Mouse (Mus musculus): Measurements from ENCODE around the gene Polr3e.
"Not testable (repeated sequence)": the region's sequence is repeated elsewhere in the genome, so short reads cannot be mapped to it uniquely, and the experiment has no call there.

Gene Polr3e

DNA sequence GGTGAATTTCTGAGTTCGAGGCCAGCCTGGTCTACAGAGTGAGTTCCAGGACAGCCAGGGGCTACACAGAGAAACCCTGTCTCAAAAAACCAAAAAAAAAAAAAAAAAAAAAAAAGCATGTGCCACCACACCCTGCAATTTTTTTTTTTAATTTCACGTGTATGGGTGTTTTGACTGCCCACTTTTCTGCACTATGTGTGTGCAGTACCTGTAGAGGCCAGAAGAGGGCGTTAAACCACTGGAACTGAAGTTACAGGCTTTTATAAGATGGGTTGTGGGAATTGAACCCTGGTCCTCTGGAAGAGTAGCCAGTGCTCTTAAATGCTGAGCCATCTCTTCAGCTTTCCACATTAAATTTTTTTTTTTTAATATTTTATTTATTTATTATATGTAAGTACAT is 7.4 kb upstream of the Polr3e start:
- not testable (repeated sequence) for DNase-seq (ENCODE audit: low read depth, low spot score)

GRCm38 (mm10) chr7:120911268-120911667 is 6.3 kb upstream of the Polr3e start:
- not testable (repeated sequence) for DNase-seq (ENCODE audit: low read depth, low spot score)

DNA sequence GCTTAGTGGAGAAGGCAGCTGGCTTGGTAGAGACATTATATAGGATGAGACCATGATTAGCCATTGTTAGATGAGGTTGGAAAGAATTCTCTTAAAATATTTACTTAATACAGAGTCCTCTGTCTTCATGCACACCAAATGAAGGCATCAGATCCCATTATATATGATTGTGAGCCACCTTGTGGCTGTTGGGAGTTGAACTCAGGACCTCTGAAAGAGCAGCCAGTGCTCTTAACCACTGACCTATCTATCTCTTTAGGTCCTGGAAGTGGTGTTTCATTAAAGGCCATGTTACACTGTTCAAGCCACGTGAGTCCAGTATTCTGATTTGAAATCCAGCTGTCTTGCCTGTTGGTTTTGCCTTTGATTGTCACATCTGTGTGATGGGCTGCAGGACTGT is 4.2 kb upstream of the Polr3e start:
- DNase-seq (ENCODE audit: low read depth, low spot score), result no peak

DNA sequence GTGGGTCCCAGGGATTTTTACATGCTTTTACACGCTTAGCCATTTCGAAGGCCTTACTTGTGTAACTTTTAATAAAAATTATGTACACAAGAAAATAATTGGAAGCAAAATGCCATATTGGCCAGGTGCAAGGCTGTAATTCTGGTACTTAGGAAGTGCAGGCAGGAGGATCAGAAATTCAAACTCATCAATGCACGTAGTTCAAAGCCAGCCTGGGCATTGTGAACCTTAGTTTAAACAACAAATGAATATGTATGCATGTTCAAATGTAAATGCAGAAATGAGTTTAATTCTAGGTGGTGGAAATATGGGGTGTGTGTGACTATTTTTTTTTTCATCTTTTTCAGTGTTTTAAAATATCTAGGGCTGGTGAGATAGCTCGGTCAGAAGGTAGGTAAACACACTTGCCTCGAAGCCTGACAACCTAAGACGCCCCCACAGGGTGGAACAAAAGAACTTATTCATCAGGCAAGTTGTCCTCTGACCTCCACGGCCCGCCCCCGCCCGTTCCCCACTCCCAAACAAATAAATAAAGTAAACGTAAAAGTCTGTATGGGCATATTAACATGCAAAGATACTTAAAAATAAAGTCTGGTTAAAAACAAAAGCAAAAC is 1.2 kb upstream of the Polr3e start:
- DNase-seq (ENCODE audit: low read depth, low spot score), result no peak

- DNase-seq (ENCODE audit: low read depth, low spot score), result no peak
Observed at GRCm38 (mm10) chr7:120917279-120917591, 309 bp upstream of the Polr3e start.

- no peak for DNase-seq (ENCODE audit: low read depth, low spot score)
Observed at GRCm38 (mm10) chr7:120918526-120918962, 1.0 kb downstream of the Polr3e start.

GRCm38 (mm10) chr7:120933110-120933509 is 15.6 kb downstream of the Polr3e start:
- DNase-seq (ENCODE audit: low read depth, low spot score), result no peak

DNA sequence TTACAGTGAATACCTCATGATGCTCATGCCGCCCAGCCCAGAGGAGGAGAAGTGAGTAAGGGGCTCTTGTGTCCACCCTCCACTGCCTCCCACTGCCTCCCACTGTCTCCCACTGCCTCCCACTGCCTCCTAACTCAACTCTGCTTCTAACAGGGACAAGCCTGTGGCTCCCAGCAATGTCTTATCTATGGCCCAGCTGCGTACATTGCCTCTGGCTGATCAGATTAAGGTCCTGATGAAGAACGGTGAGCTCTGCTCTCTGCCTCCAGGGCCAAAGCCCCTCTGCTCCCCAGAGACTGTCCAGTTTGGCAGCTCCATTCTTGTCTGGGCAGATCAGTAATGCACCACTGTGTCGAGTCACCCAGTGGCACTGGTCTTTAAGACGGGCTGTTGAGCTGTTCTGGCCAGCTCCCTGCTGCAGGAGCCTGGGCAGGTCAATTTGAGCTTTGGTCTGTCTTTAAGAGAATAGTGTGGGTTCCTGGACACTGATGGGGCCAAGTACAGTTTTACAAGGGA is 16.2 kb downstream of the Polr3e start:
- no peak for DNase-seq (ENCODE audit: low read depth, low spot score)

GRCm38 (mm10) chr7:120934716-120935115 is 17.2 kb downstream of the Polr3e start:
- peak; percentile 39 for DNase-seq (ENCODE audit: low read depth, low spot score)

- DNase-seq (ENCODE audit: low read depth, low spot score), result no peak
Observed at GRCm38 (mm10) chr7:120936522-120936921, 19.0 kb downstream of the Polr3e start.

DNA sequence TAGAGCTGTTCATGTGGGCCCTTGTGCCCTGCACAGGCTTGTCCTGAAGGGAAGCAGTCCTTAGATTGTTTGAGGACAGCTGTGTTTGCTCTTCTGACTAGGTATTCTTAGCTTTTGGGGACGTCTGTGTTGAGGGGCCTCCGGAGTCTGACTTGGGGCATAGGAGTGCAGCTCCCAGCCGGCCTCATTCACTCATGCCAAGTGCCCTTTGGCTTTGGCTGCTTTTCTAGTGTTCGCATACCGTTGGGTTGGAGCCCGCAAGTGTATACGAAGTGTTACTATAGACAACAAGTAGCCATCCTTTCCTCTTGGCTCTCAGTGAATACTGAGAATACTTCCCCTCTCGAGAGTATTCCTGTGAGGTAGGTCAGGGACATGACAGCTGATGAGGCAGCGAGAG is 20.7 kb downstream of the Polr3e start:
- no peak for DNase-seq (ENCODE audit: low read depth, low spot score)

- no peak for DNase-seq (ENCODE audit: low read depth, low spot score)
Observed at GRCm38 (mm10) chr7:120940343-120940742, 22.8 kb downstream of the Polr3e start.

- no peak for DNase-seq (ENCODE audit: low read depth, low spot score)
Observed at GRCm38 (mm10) chr7:120941214-120941613, 23.7 kb downstream of the Polr3e start.

- no peak for DNase-seq (ENCODE audit: low read depth, low spot score)
Observed at GRCm38 (mm10) chr7:120942506-120942905, 25.0 kb downstream of the Polr3e start.

GRCm38 (mm10) chr7:120943936-120944509 is 26.5 kb downstream of the Polr3e start:
- no peak for DNase-seq (ENCODE audit: low read depth, low spot score)

- not testable (repeated sequence) for DNase-seq (ENCODE audit: low read depth, low spot score)
Observed at GRCm38 (mm10) chr7:120953591-120953990, 36.0 kb downstream of the Polr3e start.

- DNase-seq (ENCODE audit: low read depth, low spot score), result no peak
Observed at GRCm38 (mm10) chr7:120960116-120960515, 42.6 kb downstream of the Polr3e start.

- DNase-seq (ENCODE audit: low read depth, low spot score), result no peak
Observed at GRCm38 (mm10) chr7:120960601-120961000, 43.1 kb downstream of the Polr3e start.

GRCm38 (mm10) chr7:120961893-120962292 is 44.3 kb downstream of the Polr3e start:
- no peak for DNase-seq (ENCODE audit: low read depth, low spot score)

- no peak for DNase-seq (ENCODE audit: low read depth, low spot score)
Observed at GRCm38 (mm10) chr7:120963126-120963525, 45.6 kb downstream of the Polr3e start.

- no peak for DNase-seq (ENCODE audit: low read depth, low spot score)
Observed at GRCm38 (mm10) chr7:120969221-120969620, 51.7 kb downstream of the Polr3e start.

DNA sequence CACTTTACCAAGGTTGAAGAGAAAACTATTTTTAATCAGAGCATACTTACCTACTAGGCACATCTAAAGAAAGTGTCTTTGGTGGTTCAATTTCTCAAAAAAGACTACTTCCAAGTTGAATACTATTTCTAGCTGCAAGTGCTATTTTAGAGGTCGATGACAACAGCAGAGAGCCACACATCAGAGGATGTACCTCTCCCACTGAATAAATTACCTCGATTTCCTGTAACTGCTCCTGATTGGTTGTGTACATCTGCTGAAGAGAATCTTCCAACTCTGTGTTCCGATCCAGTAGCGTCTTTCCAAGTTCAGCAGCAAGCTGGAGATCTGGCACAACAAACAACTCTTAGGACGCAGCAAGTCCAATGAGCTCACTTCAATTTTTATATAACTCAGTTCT is 52.6 kb downstream of the Polr3e start:
- no peak for DNase-seq (ENCODE audit: low read depth, low spot score)

DNA sequence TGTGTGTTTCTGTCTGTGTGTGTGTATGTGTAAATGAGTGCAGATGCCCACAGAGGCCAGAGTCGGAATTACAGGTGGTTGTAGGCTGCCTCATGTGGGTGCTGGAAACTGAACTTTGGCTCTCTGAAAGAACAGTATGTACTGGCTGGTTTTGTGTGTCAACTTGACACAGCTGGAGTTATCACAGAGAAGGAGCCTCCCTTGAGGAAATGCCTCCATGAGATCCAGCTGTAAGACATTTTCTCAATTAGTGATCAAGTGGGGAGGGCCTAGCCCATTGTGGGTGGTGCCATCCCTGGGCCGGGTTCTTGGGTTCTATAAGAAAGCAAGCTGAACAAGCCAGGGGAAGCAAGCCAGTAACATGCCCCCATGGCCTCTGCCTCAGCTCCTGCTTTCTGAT is 54.9 kb downstream of the Polr3e start:
- DNase-seq (ENCODE audit: low read depth, low spot score), result not testable (repeated sequence)

DNA sequence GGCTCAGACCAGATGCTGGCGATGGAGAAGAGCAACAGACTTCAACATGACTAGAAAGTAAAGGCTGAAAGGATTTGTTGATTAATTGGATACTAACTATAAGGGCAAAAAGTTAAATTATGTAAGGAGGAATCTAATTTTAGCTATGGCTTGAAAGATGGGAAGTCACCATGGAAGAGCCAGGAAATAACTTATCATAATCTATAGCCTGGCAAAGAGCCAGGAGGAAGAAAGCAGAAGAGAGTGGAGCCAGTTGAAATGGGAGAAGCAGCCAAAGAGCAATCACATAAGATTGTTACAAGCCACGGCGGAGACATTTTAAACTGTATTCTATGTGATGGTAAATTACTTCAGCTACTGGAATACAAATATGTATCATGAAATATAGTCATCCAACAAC is 56.5 kb downstream of the Polr3e start:
- DNase-seq (ENCODE audit: low read depth, low spot score), result no peak
